Mouse (Mus musculus) left cerebral cortex, adult 18-20 months (tissue): Measurements from ENCODE around the gene Cnot6. TPM values are rescaled to one million over a fixed set of nuclear protein-coding genes. Genes with fewer than 3 reads are reported as not detected.

Source experiments
- DNase-seq, 2 experiments: peaks; one replicate each; pipeline ENCODE4 v3.0.0; 2021 to 2022; ENCODE audit warnings: low spot score in 2 of 2, mixed read lengths in 1 of 2
- total RNA-seq, 2 experiments: library from RNA; stranded (reverse); gene quantifications; 2 replicates each; pipeline ENCODE4 v1.2.3; 2021

Cnot6 gene
- total RNA-seq, 2 experiments from 2014 or later = 50.2 to 56.0 TPM

DNA sequence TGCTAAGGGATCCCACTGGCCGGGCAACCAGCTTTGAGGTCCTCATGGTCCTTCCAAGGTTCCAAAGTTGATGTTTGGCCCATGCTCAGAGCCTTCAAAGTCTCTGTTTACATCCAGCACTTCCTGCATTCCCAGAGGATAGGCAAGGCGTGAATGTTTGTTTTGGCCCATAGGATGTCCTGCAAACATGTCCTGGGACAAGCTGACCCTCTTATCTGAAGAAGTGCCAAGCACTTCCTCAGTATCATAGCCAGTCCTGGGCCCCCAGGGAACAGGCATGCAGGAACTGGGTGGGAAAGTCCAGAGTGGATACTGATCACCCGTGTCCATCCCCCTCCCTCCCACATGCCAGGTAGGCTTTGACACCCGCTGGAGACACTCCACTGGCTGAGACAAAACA lies 54.5 kb downstream of the Cnot6 start:
- DNase-seq = no peak

DNA sequence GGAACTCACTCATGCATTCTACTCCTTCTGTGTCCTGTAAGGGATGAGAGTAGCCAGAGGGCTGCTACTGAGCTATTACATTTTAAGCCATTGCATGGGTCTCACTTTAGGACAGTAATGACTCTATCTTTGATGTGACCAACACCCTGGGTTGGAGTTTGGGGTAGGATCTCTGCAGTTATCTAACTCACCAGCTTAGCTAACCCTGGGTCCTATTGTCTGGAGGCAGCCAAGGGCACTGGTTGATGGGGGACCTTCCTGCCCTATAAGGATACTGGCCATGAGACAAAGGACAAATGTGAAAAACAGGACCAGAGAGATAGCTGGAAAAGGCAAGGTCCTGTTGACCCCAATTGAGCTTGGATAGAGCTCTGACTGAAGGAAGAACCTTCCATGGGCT lies 57.0 kb downstream of the Cnot6 start:
- no peak for DNase-seq

DNA sequence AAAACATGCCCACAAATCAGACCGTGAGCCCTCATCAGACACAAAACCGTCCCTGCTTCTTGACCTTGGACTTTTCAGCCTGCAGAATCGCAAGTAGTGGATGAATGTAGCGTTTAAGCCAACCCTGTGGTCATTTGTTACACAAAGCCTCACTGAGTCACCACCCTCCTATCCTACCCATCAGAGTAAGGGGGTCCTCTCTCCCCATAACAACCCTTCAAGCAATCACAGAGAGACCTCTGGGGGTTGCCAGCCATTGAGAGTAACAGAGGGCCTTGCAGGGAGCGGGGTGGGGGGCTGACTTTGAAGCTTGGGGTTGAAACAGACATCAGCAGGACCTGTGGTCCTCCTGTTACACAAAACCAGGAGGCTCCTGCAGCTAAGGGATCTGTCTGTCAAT lies 57.9 kb downstream of the Cnot6 start:
- DNase-seq = no peak

DNA sequence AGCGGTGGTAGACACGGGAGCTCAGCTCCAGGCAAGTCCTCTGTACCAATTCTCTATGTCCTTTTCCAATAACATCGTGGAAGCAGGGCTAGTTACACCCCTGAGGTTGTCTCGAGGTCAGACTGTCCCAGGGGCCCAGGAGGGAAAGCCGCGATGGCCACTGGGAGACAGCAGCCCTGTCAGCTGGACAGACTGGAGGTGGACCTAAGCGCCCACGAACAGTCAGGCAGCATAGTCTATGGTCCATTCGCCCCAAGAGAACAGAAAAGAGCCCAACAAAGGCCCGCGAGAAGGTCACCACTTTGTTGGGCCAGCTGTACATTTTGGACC lies 59.5 kb downstream of the Cnot6 start:
- no peak for DNase-seq

DNA sequence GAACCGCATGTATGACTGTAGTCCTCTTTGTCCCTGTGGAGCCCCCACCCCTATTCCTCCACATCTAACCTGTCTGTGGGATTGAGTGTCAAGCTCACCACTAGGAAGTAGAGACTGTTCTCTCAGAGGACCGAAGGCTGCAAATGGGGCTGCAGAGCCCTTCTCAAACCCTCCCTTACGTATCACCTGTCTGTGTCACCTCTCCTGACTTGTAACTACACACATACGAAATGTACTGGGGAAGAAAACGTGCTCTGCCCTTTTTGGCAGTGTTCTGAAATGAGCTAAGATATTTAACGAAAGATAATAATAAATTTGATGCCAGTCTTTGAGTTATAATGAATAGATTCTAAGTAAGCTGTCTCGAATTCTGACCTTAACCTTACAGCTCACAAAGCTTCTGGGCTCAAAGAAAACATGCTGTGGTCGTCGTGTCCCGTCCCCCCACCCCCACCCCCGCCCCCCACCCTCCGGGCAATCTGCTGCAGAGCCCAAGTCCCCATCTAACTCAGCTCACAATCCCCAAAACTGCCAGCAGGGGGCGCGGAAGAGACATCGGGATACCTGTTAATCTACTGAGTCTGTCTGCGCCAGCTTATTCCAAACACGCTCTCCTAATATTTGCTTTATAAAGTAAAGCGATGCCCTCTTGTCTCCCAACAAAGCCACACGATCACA lies 60.0 kb downstream of the Cnot6 start:
- DNase-seq = peak; percentile 86 to 91

DNA sequence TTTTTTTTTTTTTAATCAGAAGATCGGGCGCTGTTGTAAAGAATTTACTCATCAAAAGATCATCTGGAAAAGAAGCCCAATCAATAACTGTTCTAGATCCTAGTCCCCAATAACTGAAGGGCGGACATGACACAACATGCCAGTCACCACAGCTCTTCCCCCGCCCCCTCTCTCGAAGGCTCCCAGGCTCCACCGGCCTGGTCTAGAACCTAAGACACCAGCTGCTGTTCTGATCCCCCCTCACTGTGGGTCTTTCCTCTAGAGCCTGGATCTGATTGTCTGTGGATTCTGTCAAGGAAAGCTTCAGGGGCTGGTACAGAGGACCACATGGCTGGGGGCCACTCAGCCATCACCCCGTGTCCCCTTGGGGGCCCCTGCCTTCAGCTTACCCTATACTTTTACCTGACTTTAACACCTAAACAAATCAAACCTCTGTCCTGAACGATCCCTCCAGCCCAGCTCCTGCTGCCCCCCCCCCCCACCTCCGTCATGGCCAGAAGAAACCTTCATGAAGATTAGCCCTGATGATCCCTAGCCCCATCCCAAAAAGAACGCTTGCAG lies 60.7 kb downstream of the Cnot6 start:
- no peak for DNase-seq

DNA sequence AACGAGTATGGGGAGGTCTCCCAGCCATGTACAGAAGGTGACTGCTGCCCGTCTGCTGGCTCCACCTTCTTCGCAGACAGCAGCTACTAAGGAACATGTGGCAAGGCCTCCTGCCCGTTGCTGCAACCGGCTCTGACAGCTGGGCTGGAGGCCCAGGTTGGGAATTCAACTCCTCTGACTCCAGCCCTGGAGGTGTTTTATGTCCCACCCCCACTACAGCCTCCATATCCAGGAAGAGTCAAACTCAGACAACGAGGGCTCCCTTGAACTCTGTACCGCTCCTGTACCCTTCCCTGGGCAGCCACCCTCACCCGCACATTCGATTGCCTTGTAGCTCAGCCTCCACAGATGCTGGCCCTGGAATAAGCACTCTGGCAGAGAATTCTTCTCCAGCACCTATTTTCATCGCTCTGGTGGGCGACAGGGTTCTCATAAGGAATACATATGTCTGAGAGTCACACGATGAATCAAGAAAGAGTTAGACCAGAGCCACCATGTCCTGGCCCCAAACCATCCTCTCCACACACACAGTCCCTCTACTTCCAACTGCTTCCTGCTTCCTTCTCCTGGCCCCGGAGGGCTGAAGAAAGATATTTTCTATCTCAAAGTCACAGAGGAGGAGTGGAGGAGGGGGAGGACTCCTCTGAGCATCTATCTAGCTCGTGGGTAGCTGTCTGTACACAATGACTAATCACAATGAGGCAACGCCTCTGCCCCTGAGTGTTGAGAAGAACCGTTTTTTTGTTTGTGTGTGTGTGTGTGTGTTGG lies 61.3 kb downstream of the Cnot6 start:
- peak; percentile 28 to 55 for DNase-seq

DNA sequence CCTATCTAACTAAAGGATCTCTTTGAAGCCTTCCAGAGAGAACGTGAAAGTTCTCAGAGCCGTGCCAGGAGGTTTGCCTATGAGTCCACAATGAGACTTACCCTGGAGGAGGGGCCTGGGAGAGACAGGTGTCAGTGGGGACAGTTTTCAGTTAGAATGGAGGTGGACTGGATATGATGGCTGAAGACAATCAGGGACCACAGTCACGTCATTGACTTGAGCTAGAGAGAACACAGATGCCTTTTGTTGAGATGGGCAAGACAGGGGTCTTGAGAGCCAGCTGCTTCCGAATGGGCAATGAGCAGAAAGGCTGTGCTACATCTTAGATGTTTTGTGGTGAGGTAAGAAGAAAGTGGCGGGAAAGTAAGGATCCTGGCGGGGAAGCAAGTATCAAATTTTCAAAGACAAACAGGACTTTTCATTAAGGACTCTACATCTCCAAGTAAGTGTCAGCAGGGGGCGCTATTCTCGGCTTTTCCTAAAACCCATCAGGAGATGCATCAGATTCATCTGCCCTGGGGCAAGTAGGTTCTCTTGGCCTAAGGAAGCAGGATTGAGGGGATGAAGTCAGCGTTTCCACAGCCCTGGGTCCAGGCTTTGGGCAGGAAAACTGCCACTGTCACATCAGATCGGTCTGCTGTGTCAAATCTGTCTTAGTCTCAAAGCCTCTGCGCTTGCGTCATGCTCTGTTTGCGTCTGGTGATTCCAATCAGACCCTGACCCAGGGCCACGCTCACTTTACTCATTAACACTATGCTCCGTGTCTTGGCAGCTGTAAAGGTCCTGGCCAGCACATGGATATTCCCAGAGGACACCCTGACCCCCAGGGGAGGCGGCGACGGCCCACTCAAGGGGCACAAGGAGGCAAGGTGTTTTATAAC lies 62.2 kb downstream of the Cnot6 start:
- DNase-seq = no peak

DNA sequence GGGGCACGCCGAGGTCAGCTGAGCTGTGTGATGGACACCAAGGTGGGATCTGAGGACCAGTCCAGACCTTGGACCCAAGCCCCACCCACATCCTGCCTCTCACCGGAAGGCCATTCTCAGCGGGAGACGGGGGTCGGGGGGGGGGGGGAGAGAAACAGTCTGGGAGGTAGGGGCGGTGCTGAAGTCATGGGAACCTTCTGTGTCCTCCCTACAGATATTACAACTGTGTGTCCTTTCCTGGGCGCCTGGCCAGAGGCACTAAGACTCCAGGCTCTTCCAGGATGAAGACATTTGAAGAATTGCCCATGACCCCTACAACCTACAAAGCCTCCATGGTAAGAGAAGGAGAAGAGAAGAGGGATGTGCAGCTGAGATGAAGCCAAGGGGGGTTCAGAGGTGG lies 66.8 kb downstream of the Cnot6 start:
- no peak for DNase-seq

DNA sequence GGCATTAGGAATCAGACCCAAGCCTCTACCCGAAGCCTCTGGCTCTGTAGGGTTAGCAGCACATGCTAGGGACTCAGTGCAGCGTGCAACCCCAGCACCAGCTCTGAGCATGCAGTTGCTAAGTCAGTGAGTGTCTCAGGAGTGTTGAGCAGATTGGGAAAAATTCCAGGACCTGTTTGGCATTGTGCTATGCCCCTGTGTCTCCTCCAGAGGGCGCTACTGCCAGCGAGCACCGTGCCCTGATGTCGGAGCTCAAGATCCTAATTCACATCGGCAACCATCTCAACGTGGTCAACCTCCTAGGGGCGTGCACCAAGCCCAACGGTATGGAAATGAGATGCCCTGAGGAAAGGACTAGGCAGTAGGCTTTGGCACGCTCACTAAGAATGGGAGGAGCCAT lies 76.1 kb downstream of the Cnot6 start:
- no peak for DNase-seq

DNA sequence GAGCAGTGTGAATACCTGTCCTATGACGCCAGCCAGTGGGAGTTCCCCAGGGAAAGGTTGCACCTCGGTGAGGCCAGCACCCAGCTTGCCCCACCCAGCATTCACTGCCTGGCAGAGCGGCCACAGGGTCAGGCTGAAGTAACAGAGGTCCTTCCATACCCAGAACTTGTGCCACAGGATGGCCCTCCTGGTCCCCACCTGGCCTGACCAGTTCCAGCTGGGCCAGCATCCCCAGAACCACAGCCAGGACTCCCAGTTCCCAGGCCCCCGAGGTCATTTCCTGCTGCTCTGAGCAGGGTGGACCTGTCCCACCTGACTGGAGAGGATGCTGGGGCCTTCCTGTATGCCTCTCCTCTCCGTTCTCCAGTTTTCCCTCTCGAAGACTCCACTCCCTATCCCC lies 76.9 kb downstream of the Cnot6 start:
- DNase-seq = no peak

DNA sequence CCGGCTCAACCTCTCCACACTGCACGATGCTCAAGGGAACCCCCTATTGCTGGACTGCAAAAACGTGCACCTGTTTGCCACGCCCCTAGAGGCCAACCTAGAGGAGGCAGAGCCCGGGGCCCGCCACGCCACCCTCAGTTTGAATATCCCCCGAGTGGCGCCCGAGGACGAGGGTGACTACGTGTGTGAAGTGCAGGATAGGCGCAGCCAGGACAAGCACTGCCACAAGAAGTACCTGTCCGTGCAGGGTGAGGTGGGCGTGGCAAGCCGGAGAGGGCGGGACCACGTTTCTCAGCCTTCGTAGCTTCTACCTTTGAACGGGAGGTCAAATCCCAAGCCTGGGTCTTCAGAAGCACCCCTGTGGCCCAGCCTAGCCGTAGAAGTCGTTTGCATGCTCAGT lies 78.4 kb downstream of the Cnot6 start:
- DNase-seq = no peak

DNA sequence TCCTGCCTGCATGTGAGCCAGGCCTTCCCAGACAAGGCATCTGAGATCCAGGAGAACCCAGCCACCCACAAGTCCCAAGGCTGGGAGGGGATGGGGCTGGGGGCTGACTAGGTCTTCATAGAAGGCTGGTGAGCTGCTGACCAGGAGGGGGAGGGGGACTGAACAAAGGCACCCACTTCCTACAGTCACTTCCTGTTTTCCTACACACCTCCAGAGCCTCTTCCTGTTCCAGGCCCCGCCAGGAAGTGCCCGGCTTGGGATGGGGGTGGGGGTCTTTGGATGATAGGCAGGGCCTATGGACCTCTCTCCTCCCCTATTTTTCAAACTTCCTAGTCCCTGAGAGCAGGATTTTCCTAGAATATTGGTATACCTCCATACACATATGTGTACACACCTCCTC lies 80.3 kb downstream of the Cnot6 start:
- DNase-seq = no peak

DNA sequence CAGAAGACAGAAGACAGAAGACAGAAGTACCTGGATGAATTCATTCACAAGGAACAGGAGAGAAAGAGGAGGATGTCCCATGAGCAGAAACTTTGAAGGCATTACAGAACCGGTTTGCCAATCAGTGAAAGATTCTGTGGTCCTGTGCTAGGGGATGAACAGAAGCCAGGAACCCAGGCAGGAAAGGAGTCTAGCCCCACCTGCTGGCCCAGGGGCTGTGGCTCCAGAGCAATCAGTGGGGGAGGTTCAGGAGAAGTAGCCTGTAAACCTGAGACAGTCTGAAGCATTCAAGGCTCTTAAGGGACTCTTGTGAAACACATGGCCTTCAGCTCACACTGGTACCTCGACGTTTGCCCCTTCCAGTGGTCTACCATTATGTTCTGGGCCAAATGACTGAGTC lies 81.4 kb downstream of the Cnot6 start:
- no peak for DNase-seq

DNA sequence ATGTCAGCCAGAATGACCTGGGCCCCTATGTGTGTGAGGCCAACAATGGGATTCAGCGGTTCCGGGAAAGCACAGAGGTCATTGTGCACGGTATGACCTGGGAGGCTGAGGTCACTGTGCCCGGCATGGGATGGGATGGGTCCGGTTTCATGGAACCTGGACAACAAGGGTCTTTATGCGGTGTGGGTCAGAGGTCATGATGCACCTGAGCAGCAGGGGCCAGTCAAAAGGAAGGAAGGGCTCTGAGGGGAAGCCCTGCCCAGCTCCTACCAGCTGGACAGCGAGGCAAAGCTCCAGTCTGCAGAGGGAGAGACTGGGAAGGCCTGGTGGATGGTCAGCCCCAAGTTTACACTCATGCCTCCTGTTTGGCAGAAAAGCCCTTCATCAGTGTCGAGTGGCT lies 85.8 kb downstream of the Cnot6 start:
- DNase-seq = no peak

DNA sequence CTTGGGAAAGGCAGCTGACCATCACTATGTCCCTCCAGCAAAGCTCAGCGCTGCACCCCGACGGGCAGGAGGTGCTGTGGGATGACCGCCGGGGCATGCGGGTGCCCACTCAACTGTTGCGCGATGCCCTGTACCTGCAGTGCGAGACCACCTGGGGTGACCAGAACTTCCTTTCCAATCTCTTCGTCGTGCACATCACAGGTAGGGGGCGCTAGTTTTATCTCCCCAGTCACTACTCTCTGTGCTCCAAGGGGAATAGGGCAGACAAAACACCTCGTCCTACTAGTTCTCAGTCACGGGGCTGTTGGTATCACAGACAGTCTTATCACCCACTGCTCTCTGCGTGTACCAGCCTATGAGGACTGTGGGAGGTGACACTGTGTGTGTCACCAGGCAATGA lies 86.7 kb downstream of the Cnot6 start:
- no peak for DNase-seq

DNA sequence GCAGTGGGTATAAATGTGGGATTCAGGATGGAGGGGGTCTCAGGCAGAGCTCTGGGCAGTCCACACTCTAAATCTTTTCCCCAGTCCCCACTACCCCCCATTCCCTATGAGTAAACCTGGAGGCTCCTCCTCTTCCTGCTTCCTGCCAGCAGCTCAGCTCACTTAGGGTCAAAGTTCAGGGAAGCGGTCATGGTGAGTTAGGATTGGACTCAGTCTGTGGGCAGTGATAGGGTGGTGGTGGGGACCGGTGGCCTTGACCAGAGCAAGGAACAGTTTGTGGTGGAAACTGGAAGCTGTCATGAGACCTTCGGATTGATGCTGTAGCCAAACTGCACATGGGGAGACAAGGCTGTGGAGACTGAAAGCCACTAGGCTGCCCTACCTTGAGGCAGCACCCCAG lies 88.4 kb downstream of the Cnot6 start:
- DNase-seq = no peak

DNA sequence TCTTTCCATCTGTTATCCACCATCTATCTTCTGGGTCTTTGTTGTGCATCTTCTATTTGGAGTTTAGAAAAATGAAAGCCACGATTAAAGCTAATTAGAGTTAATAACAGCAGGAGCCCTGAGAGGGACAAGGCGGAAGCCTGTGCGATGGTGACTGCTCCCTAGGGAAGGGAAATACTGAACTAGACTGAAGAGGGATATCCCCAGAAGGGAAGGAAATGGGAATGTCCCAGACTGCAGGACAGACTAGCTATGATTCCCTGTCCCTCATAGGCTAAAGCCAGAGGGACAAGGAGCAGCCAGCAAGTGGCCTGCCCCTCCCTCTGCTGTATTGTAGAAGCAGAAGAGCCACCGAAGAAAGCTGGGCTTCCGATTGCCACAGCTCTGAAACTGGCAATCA lies 90.6 kb downstream of the Cnot6 start:
- no peak for DNase-seq
